Mouse (Mus musculus) telencephalon, adult 2 months (tissue): ENCODE results near the gene Dnah3.

Experiments used
- DNase-seq: peaks from one replicate; pipeline ENCODE4 v3.0.0-alpha.2; 2011; ENCODE audit warnings: low read depth, low spot score

Dnah3 gene

GRCm38 (mm10) chr7:119941569-119941968 is 153.5 kb downstream of the Dnah3 start:
- no peak for DNase-seq

- no peak for DNase-seq
These were observed 158.0 kb downstream of the Dnah3 start for GRCm38 (mm10) chr7:119937036-119937435.

GRCm38 (mm10) chr7:119936321-119936720 is 158.8 kb downstream of the Dnah3 start:
- no peak for DNase-seq

GRCm38 (mm10) chr7:119928783-119929440 is 166.2 kb downstream of the Dnah3 start:
- DNase-seq = no peak

- DNase-seq = no peak
These were observed 174.0 kb downstream of the Dnah3 start for GRCm38 (mm10) chr7:119921054-119921453.

GRCm38 (mm10) chr7:119920457-119920856 is 174.6 kb downstream of the Dnah3 start:
- DNase-seq = peak; percentile 9

- no peak for DNase-seq
These were observed 183.4 kb downstream of the Dnah3 start for GRCm38 (mm10) chr7:119911727-119912126.

- DNase-seq = no peak
These were observed 188.4 kb downstream of the Dnah3 start for GRCm38 (mm10) chr7:119906523-119907215.

- no peak for DNase-seq
These were observed 195.6 kb downstream of the Dnah3 start for GRCm38 (mm10) chr7:119899386-119900057.

GRCm38 (mm10) chr7:119898247-119898856 is 196.7 kb downstream of the Dnah3 start:
- DNase-seq = no peak

GRCm38 (mm10) chr7:119897521-119898109 is 197.5 kb downstream of the Dnah3 start:
- no peak for DNase-seq

- peak; percentile 97 for DNase-seq
These were observed 199.2 kb downstream of the Dnah3 start, which contains the start of the genes Lyrm1 and Dcun1d3 for GRCm38 (mm10) chr7:119895639-119896512. TSS of gene Lyrm1 (plus strand) at chr7:119895861. TSS of gene Dcun1d3 (minus strand) at chr7:119896298.

- DNase-seq = no peak
These were observed 200.1 kb downstream of the Dnah3 start for GRCm38 (mm10) chr7:119894818-119895544.

GRCm38 (mm10) chr7:119892742-119893141 is 202.3 kb downstream of the Dnah3 start:
- DNase-seq = no peak

- DNase-seq = no peak
These were observed 202.9 kb downstream of the Dnah3 start for GRCm38 (mm10) chr7:119892198-119892597.

GRCm38 (mm10) chr7:119887887-119888286 is 207.2 kb downstream of the Dnah3 start:
- no peak for DNase-seq

GRCm38 (mm10) chr7:119881229-119881628 is 213.9 kb downstream of the Dnah3 start:
- DNase-seq = no peak

- DNase-seq = no peak
These were observed 214.7 kb downstream of the Dnah3 start for GRCm38 (mm10) chr7:119880345-119880744.

- DNase-seq = no peak
These were observed 215.9 kb downstream of the Dnah3 start for GRCm38 (mm10) chr7:119879171-119879570.
